Mouse (Mus musculus) liver, embryonic 16.5 days (tissue): ENCODE data around the gene Tbx19. TPM values are rescaled to one million over a fixed set of nuclear protein-coding genes. Genes with fewer than 3 reads are reported as not detected.
A peak's percentile ranks its signal among the peaks of the same experiment; 100 is the strongest.

ENCODE experiments used
- ATAC-seq: fragments of 200-750 bp; cut with Nextera tagmentation; 2 replicates; pipeline ENCODE4 v1.8.0; 2017; ENCODE audit warnings: low read depth, mild to moderate bottlenecking, moderate number of reproducible peaks, moderate library complexity
- H3K27ac ChIP-seq: fragments of 300-500 bp; sonication (generic); 2 replicates; pipeline ENCODE4 v1.5.1; 2014; ENCODE audit warnings: mild to moderate bottlenecking, low read length
- H3K27me3 ChIP-seq: fragments of 300-500 bp; sonication (generic); 2 replicates; pipeline ENCODE4 v1.6.1; 2014; ENCODE audit warnings: low read depth, low read length, mixed read lengths; ENCODE audit not compliant: control insufficient read depth, insufficient read depth
- H3K36me3 ChIP-seq: fragments of 300-500 bp; sonication (generic); 2 replicates; pipeline ENCODE4 v1.6.1; 2014; ENCODE audit warnings: mild to moderate bottlenecking; ENCODE audit not compliant: control insufficient read depth, insufficient read depth
- H3K4me1 ChIP-seq: fragments of 300-500 bp; sonication (generic); 2 replicates; pipeline ENCODE4 v1.6.1; 2014; ENCODE audit warnings: low read depth, low read length, mixed read lengths; ENCODE audit not compliant: control insufficient read depth
- H3K4me2 ChIP-seq: fragments of 300-500 bp; sonication (generic); 2 replicates; pipeline ENCODE4 v1.6.1; 2014; ENCODE audit warnings: low read depth, low read length, mixed read lengths
- H3K4me3 ChIP-seq: fragments of 300-500 bp; sonication (generic); 2 replicates; pipeline ENCODE4 v1.5.1; 2014; ENCODE audit warnings: low read depth, mild to moderate bottlenecking, low read length
- H3K9ac ChIP-seq: fragments of 300-500 bp; sonication (generic); 2 replicates; pipeline ENCODE4 v1.6.1; 2014; ENCODE audit warnings: low read depth, low read length
- H3K9me3 ChIP-seq: fragments of 300-500 bp; sonication (generic); replicated peaks from 2 replicates; pipeline ENCODE4 v1.6.1; 2016; ENCODE audit warnings: low read length; ENCODE audit not compliant: control insufficient read depth
- WGBS: fragments of 180-500 bp; shearing (Covaris S2); extraction: QIAGEN DNeasy Blood & Tissue Kit; methylation state at CpG from one replicate; pipeline ENCODE4 v1.1.7; 2014; ENCODE audit not compliant: insufficient replicate concordance; 5-methylcytosine and 5-hydroxymethylcytosine counted together
- polyA plus RNA-seq: library from polyadenylated mRNA; unstranded; fragments of >200 nt; fragmentation: Nextera tagmentation; extraction: Ambion mirVana; gene quantifications from 2 replicates; pipeline ENCODE4 v1.2.1, GENCODE M21; 2015

The Tbx19 gene
- polyA plus RNA-seq, 1 experiment from 2014 or later: not detected

DNA sequence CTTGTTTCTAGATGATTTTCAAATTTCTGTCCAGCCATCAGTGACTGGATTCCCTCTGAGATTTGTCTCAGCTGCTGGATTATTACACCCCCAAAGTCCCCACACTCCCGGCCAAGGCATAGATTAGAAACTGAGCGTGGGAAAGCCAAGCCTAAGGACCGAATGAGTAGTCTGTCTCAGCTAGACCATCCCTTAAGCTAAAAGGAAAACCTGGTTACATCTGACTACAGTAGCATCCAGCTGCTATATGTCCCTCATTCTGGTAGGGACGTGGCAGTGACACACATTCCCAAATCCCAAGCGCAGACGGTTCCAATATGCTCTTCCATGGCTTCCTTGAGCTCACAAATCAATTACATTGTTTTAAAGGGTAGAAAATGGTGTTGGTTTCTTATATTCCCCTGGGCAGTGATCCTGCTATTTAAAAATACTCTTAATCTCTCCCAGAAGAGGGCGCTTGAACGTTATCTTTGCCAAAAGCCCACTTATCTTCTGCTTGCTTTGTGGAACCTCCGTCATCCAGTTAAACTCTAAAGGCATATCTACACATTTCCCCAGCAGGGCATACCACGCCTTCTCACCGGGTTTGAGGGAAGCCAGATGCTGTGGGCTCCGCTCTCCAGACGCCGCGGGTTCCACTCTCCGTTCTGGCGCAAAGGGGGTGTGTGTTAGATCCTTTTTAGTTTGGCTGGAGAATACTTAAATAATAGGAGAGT is 46.0 kb downstream of the Tbx19 start:
- Histone ChIP-seq H3K27ac (peak overlapping the region; percentile 59; the same call in 1 of the 2 replicates), H3K4me1 (peaks cover 18% of the 10 kb centered on the region), H3K27me3 (no peaks in the 10 kb centered on the region), H3K4me3 (0 out of 2 replicates have a peak overlapping the region, but pooled peaks have one; percentile 7), H3K9me3 (no peaks in the 10 kb centered on the region), H3K9ac (no peak overlapping the region), H3K4me2 (peak overlapping the region; percentile 49), H3K36me3 (no peaks in the 10 kb centered on the region)
- ATAC-seq: peak; percentile 94
- WGBS: 14% methylated on average over 17 of the region's 17 CpGs

DNA sequence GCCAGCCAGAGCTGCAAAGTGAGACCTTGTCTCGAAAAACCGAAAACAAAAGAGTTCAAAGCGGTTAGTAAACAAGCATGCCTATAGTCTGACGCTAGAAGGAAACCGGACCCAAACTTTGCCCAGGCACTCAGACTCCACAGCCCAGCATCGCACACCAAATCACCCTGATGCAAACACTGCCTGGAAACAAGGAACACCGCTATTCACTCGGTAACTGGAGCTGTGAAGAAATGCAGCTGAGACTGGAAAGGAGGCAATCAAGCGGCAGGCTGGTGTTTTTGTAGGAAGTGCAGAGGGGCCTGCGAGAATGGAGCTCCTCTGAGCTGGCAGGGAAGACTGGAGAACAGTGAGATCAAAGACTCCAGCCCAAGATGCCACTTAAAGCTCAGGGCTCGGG is 46.9 kb downstream of the Tbx19 start:
- H3K9ac ChIP-seq: no peak overlapping the region
- no peak for ATAC-seq
- no peaks in the 10 kb centered on the region for H3K36me3 ChIP-seq
- H3K4me2 ChIP-seq: no peak overlapping the region
- H3K27ac ChIP-seq: no peak overlapping the region
- WGBS: 47% methylated on average over 11 of the region's 11 CpGs
- H3K4me3 ChIP-seq: no peak overlapping the region
- peaks cover 18% of the 10 kb centered on the region for H3K4me1 ChIP-seq
- H3K27me3 ChIP-seq: no peaks in the 10 kb centered on the region
- no peaks in the 10 kb centered on the region for H3K9me3 ChIP-seq

DNA sequence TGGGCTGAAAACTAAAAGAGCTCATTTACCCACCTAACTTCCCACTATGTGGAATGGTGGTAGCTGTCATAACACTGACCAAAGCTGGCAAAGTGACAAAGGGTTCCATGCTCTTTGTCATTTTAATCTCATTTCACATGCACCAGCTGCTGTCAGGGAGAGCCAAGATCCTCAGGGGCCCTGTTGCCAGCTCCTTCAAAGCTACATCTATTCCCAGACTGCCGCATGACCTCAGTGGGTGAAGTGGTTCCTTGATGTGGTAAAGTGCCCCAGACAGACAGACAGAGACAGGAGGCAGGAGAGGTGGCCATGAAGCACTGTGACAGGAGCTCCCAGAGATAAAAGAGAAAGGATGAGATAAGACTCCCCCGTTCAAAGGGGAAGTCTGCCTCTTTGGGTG is 49.9 kb downstream of the Tbx19 start:
- Histone ChIP-seq H3K27ac (no peak overlapping the region), H3K4me3 (no peak overlapping the region), H3K27me3 (no peaks in the 10 kb centered on the region), H3K9ac (no peak overlapping the region), H3K4me1 (peaks cover 24% of the 10 kb centered on the region), H3K4me2 (no peak overlapping the region), H3K9me3 (no peaks in the 10 kb centered on the region), H3K36me3 (no peaks in the 10 kb centered on the region)
- WGBS: 20% methylated on average over 2 of the region's 2 CpGs
- no peak for ATAC-seq

DNA sequence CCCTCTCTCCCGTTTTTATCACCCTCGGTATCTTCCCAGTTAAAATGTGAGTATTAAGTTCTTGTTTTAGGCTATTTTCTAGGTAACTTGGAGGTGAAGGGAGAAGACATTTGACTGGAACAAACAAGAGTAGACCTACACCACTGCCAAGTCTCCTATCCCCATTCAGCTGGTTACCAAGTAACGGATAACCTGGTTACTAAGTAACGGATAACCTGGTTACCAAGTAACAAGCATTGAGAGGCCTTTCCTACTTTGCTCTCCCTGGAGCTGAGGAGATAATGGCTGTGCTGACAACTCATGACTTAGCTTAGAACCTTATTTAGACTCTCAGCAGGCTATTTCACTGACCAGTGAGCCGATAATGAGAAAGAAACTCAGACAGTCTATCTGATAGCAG is 51.4 kb downstream of the Tbx19 start:
- Histone ChIP-seq H3K9ac (no peak overlapping the region), H3K9me3 (no peaks in the 10 kb centered on the region), H3K27me3 (no peaks in the 10 kb centered on the region), H3K27ac (no peak overlapping the region), H3K36me3 (no peaks in the 10 kb centered on the region), H3K4me2 (no peak overlapping the region), H3K4me1 (peaks cover 27% of the 10 kb centered on the region), H3K4me3 (no peak overlapping the region)
- ATAC-seq: no peak
- 69% methylated on average over 5 of the region's 5 CpGs for WGBS

DNA sequence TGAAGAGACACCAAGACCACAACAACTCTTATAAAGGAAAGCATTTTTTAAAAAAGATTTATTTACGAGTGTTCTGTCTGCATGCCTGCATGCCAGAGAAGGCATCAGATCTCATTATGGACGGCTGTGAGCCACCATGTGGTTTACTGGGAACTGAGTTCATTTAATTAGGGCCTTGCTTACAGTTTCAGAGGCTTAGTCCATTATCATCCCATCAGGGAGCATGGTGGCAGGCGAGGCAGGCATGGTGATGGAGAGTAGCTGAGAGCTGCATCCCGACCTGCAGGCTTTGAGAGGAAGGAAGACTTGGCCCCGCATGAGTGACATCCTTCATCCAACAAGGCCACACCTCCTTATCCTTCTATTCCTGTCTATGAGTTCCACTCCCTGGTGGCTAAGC is 52.1 kb downstream of the Tbx19 start:
- H3K9ac ChIP-seq: no peak overlapping the region
- no peaks in the 10 kb centered on the region for H3K36me3 ChIP-seq
- H3K9me3 ChIP-seq: no peaks in the 10 kb centered on the region
- no peak overlapping the region for H3K4me3 ChIP-seq
- no peak overlapping the region for H3K27ac ChIP-seq
- no peak overlapping the region for H3K4me2 ChIP-seq
- WGBS: 62% methylated on average over 5 of the region's 5 CpGs
- H3K4me1 ChIP-seq: peaks cover 29% of the 10 kb centered on the region
- no peak for ATAC-seq
- no peaks in the 10 kb centered on the region for H3K27me3 ChIP-seq

DNA sequence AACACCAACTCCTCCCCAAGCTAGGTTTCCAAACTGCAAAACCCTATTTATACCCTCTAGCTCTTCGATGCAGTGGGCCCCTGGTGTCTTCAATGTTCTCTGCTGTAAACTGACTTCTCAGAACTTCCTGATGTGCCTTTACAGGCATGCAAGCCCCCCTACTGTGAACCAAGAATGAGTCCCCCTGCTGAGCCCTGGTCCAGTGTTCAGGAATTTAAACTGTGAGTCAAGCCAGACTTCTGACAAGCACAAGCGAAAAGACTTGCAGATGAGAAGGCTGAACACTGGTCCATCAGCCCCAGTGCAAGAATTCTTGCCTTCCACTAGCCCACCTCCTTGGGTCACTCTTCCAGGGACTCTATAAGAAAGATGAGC is 54.6 kb downstream of the Tbx19 start:
- H3K27ac ChIP-seq: peak overlapping the region; percentile 89
- no peak for ATAC-seq

DNA sequence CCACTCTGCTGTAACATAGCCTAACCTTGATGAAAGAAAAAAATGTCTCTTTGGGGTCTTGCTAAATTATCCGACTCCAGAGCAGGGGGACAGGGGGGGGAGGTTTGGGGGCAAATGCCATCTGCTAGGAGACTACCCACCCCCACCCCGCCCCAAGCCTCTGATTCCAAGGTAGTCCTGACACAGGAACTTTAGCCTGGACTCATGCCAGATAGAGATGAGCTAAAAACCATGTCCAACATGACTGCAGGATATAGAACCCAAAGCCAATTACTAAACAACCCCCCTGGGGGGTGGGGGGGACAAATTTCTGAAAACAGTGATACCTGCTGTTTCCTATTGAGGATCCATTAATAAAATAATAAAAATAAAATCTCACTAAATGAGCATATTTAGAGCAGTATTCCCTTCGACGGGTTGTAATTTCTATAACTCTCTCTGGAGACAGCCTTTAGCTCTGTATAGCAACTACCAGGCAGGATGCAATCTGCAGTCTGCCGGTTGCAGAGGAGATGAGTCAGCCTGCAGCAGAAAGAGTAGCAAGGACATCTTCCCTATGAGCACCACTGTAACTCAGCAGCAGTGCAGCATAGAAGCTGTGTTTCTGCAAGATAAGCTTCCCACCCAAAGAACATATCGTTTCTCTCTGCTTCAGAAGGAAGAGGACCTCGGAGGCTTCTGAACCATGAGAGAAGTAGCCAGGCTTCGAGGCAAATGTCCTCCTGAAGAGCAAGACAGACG is 55.1 kb downstream of the Tbx19 start:
- no peaks in the 10 kb centered on the region for H3K9me3 ChIP-seq
- no peaks in the 10 kb centered on the region for H3K36me3 ChIP-seq
- peak overlapping the region; percentile 51 for H3K9ac ChIP-seq
- peak overlapping the region; percentile 89 for H3K27ac ChIP-seq
- peak overlapping the region; percentile 29 for H3K4me3 ChIP-seq
- H3K27me3 ChIP-seq: no peaks in the 10 kb centered on the region
- 15% methylated on average over 9 of the region's 9 CpGs for WGBS
- peaks cover 24% of the 10 kb centered on the region for H3K4me1 ChIP-seq
- peak overlapping the region; percentile 64 for H3K4me2 ChIP-seq
- ATAC-seq: peak; percentile 87

More for the DNA sequence above, 54.6 kb downstream of the Tbx19 start:
- Histone ChIP-seq H3K4me1 (peaks cover 29% of the 10 kb centered on the region), H3K27me3 (no peaks in the 10 kb centered on the region), H3K4me3 (no peak overlapping the region), H3K9ac (peak overlapping the region; percentile 49), H3K4me2 (peak overlapping the region; percentile 64), H3K36me3 (no peaks in the 10 kb centered on the region), H3K9me3 (no peaks in the 10 kb centered on the region)
- WGBS: 61% methylated on average over 2 of the region's 2 CpGs

DNA sequence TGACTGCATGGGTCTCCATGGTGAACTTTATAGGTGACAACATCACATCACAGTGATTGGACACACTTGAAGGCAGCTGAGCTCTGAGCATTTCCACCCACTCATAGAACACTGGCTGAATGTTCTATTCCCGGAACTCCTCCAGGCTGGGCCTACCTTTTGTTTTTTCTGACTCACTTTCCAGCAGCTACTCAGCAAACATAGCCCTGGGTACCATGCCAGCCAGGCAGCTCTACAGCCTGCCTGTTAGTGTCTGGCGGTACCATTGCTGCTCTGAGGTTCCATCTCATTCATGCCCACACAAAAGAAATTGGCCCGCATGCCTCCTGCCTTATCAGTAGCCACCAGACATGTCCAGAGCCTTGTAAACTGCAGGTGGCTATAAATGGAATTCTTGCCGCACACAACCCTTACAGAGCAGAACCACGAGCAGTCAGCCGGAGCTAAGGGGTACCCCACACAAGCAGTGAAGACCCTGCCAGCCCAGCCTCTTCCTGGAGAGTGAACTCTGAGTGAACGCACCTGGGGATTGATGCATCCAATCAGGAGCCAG is 55.8 kb downstream of the Tbx19 start:
- H3K4me1 ChIP-seq: peaks cover 24% of the 10 kb centered on the region
- peak overlapping the region; percentile 89 for H3K27ac ChIP-seq
- no peaks in the 10 kb centered on the region for H3K36me3 ChIP-seq
- H3K27me3 ChIP-seq: no peaks in the 10 kb centered on the region
- peak overlapping the region; percentile 51 for H3K9ac ChIP-seq
- peak; percentile 88 for ATAC-seq
- H3K4me2 ChIP-seq: peak overlapping the region; percentile 64
- no peaks in the 10 kb centered on the region for H3K9me3 ChIP-seq
- 30% methylated on average over 7 of the region's 7 CpGs for WGBS
- H3K4me3 ChIP-seq: peak overlapping the region; percentile 29

DNA sequence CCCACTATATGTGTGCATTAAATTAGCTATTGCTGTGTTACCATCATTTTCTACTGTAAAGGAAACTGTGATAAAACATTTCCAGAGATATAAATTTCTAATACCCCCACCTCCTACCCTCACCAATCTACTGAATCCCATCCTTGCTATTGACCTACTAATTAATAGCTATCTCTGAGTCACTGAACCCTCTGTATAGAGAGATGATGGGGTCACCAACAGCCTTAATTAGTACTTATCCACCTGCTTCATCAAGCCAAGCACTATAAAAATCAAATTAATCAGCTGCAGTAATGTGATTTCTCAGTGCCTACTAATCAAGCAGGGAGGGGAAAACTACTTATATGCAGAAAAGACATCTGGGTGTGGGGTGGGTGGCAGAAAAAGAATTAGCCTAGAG is 61.0 kb downstream of the Tbx19 start:
- Histone ChIP-seq H3K9me3 (no peaks in the 10 kb centered on the region), H3K4me3 (no peak overlapping the region), H3K27me3 (no peaks in the 10 kb centered on the region), H3K36me3 (no peaks in the 10 kb centered on the region), H3K27ac (no peak overlapping the region), H3K4me2 (no peak overlapping the region), H3K4me1 (peaks cover 7% of the 10 kb centered on the region), H3K9ac (no peak overlapping the region)
- no peak for ATAC-seq
